Mouse (Mus musculus) embryonic facial prominence, embryonic 11.5 days (tissue): ENCODE measurements around the gene Alox5ap. TPM values are rescaled to one million over a fixed set of nuclear protein-coding genes. Genes with fewer than 3 reads are reported as not detected.

ENCODE experiments used
- ATAC-seq: fragments of 200-750 bp; cut with Nextera tagmentation; replicated peaks from 2 replicates; pipeline ENCODE4 v1.8.0; 2017; ENCODE audit warnings: low read depth; ENCODE audit not compliant: insufficient number of reproducible peaks, low FRiP score, low TSS enrichment
- DNase-seq: peaks from one replicate; pipeline ENCODE4 v3.0.0-alpha.2; 2015; ENCODE audit warnings: low spot score
- H3K27ac ChIP-seq: fragments of 300-500 bp; sonication (generic); replicated peaks from 2 replicates; pipeline ENCODE4 v1.5.1; 2014; ENCODE audit warnings: mild to moderate bottlenecking, low read depth, low read length, control low read depth
- H3K27me3 ChIP-seq: fragments of 300-500 bp; sonication (generic); 2 replicates; pipeline ENCODE4 v1.6.1; 2014; ENCODE audit warnings: mild to moderate bottlenecking, low read length, moderate library complexity, mixed read lengths; ENCODE audit not compliant: control insufficient read depth, insufficient read depth
- H3K36me3 ChIP-seq: fragments of 300-500 bp; sonication (generic); replicated peaks from 2 replicates; pipeline ENCODE4 v1.6.1; 2014; ENCODE audit warnings: low read depth, mild to moderate bottlenecking, low read length, moderate library complexity, mixed read lengths; ENCODE audit not compliant: control insufficient read depth, insufficient read depth
- H3K4me1 ChIP-seq: fragments of 300-500 bp; sonication (generic); 2 replicates; pipeline ENCODE4 v1.6.1; 2014; ENCODE audit warnings: low read length, mixed read lengths; ENCODE audit not compliant: control insufficient read depth, insufficient read depth
- H3K4me2 ChIP-seq: fragments of 300-500 bp; sonication (generic); 2 replicates; pipeline ENCODE4 v1.6.1; 2014; ENCODE audit warnings: low read depth, mild to moderate bottlenecking, control low read depth, low read length, moderate library complexity
- H3K4me3 ChIP-seq: fragments of 300-500 bp; sonication (generic); 2 replicates; pipeline ENCODE4 v1.5.1; 2014; ENCODE audit warnings: low read depth, low read length, control low read depth
- H3K9ac ChIP-seq: fragments of 300-500 bp; sonication (generic); replicated peaks from 2 replicates; pipeline ENCODE4 v1.6.1; 2014; ENCODE audit warnings: mild to moderate bottlenecking, control low read depth, low read length
- H3K9me3 ChIP-seq: fragments of 300-500 bp; sonication (generic); replicated peaks from 2 replicates; pipeline ENCODE4 v1.6.1; 2016; ENCODE audit warnings: mild to moderate bottlenecking, low read length, inconsistent platforms, mixed read lengths; ENCODE audit not compliant: control insufficient read depth
- WGBS: fragments of 180-500 bp; shearing (Covaris S2); extraction: QIAGEN DNeasy Blood & Tissue Kit; methylation state at CpG from one replicate; pipeline ENCODE4 v1.1.7; 2014; 5-methylcytosine and 5-hydroxymethylcytosine counted together
- polyA plus RNA-seq: library from polyadenylated mRNA; unstranded; fragments of >200 nt; fragmentation: Nextera tagmentation; extraction: Ambion mirVana; gene quantifications from 2 replicates; pipeline ENCODE4 v1.2.1, GENCODE M21; 2014

The Alox5ap gene
- polyA plus RNA-seq, result 8.5 and 8.7 TPM in 2 replicates

DNA sequence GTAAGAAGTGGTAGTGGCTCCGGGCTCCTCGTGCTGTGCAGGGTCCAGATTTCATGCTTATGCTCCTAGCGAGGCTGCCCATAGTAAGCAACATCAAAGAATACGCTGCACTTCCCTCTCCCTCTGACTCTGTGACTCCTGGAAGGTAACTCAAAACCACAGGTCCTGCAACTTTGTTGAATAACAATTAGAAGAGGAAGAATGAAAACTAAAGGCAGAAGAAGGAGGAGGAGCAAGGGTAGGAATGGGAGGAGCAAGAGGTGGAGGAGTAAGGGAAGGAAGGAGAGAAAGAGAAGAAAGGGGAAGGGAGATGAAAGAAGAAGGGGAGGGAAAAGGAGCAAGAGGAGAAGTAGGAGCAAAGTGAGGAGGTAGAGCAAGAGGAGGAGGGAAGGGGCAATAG, at the start of gene Alox5ap:
TSS of gene Alox5ap (plus strand) at position 363 of the 400 bp plus-strand sequence.
- Histone ChIP-seq H3K9ac (no peak within 1 kb of the TSS), H3K4me3 (no peak within 1 kb of the TSS), H3K9me3 (no peaks in the 10 kb centered on the region), H3K27me3 (no peaks in the 10 kb centered on the region), H3K4me2 (no peak within 1 kb of the TSS), H3K36me3 (no peaks in the 10 kb centered on the region), H3K4me1 (no peaks in the 10 kb centered on the region; the same call in 1 of the 2 replicates), H3K27ac (no peak within 1 kb of the TSS)
- WGBS, result 45% methylated on average over 4 of the region's 4 CpGs
- DNase-seq, result no peak
- ATAC-seq, result no peak

DNA sequence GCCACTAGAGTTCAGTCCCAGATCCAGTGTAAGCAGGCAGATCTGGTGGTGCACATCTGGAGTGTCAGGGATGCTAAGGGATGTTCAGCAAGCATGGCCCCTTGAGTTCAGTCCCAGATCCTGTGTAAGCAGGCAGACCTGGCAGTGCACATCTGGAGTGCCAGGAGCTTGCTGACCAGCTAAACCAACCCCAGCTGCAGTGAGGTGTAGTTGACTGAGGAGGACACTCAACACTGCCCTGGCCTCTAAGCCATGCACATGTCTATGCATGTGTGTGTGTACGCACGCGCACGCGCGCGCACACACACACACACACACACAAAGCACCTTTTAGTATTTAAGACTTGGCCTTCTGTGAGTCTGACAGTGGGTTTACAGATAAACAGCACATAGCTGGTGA, 49.0 kb upstream of the Alox5ap start:
- Histone ChIP-seq H3K27ac (no peak overlapping the region), H3K27me3 (no peaks in the 10 kb centered on the region), H3K9ac (no peak overlapping the region), H3K4me2 (no peak overlapping the region), H3K4me1 (no peaks in the 10 kb centered on the region), H3K9me3 (no peaks in the 10 kb centered on the region), H3K4me3 (no peak overlapping the region), H3K36me3 (peaks cover 6% of the 10 kb centered on the region)
- 97% methylated on average over 7 of the region's 7 CpGs for WGBS
- DNase-seq (no peak), ATAC-seq (no peak)

DNA sequence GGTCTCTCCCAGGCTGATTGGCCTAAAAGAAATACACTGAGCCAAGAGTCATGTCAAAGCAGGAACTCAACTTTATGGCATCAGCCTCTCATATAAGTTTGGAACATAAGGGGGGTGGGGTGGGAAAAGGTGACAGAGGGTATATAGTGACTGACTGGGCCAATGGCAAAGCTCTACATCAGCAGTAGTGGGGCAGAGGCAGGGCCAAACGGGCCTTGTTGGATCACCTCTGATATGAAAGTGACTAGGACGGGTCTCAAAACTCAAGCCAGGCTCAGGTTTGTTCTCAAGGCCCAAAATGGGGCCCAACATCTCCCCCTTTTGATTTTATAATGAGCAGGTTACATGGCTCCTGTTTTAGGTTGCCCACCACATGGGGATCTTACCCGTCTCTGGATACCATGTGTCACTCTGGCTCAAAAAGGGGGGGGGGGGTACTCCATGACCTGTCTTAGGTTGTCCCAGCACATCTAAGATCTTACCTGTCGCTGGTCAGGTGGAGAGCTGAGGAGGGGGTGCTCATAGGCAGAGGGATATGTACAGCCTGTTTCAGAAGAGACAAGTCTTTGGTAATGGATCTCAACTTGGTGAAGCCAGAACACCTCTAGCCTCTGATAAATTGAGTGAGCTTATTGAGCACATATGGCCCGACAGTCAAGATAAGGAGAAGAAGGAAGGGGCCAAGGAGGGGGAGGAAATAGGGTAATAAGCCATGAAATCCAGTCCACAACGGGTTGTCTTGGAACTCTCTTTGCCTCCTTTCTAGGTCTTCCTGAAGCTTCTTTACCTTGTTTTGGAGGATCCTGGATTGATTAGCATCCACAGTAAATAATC, 46.8 kb upstream of the Alox5ap start:
- Histone ChIP-seq H3K9ac (no peak overlapping the region), H3K4me1 (no peaks in the 10 kb centered on the region), H3K36me3 (peaks cover 6% of the 10 kb centered on the region), H3K27ac (no peak overlapping the region), H3K9me3 (no peaks in the 10 kb centered on the region), H3K4me2 (no peak overlapping the region), H3K27me3 (no peaks in the 10 kb centered on the region), H3K4me3 (no peak overlapping the region)
- no peak for DNase-seq
- WGBS, result 78% methylated on average over 6 of the region's 6 CpGs
- no peak for ATAC-seq

DNA sequence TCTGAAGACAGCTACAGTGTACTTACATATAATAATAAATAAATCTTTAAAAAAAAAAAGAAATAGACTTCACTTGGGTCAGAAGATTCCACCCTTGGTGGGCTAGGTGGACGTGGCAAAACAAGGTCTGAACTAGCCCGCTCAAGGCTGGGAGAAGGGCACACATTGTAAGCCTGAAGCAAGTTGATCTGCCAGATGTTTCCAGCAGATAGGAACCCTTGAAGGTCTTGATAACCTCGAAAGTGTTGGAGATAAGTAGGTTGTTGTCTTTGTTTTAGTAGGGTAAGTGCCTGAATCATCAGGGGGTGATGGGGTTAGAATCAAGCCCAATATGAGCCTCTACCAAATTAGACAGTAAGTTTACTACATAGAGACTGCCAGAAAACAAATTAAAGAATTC, 45.1 kb upstream of the Alox5ap start:
- ATAC-seq (no peak), DNase-seq (no peak)
- Histone ChIP-seq H3K4me3 (no peak overlapping the region), H3K27me3 (no peaks in the 10 kb centered on the region), H3K36me3 (peaks cover under 1% of the 10 kb centered on the region; the same call in 1 of the 2 replicates), H3K9me3 (no peaks in the 10 kb centered on the region), H3K27ac (no peak overlapping the region), H3K4me2 (no peak overlapping the region), H3K4me1 (no peaks in the 10 kb centered on the region), H3K9ac (no peak overlapping the region)
- 82% methylated on average over 3 of the region's 3 CpGs for WGBS

DNA sequence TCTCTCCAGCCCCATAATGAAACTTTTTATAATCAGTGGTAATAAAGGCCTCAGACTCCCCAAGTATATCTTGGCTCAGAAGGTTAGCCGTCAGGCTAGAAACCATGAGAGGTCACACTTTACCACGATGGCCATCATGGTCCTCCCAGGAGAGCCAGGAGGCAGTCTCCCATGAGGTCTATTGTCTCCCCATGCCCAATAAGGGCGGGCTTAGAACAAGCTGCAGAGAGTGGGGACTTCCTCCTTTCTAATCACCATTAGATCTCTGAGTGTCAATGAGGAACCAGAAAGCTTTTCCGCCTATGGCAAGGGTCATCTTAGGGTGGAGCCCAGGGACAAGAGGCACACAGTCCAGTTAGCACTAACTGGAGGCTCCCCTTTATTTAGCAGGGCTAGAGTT, 43.2 kb upstream of the Alox5ap start:
- DNase-seq (no peak), ATAC-seq (no peak)
- Histone ChIP-seq H3K36me3 (no peaks in the 10 kb centered on the region; the same call in 1 of the 2 replicates), H3K9ac (no peak overlapping the region), H3K27ac (no peak overlapping the region), H3K4me2 (no peak overlapping the region), H3K4me1 (no peaks in the 10 kb centered on the region), H3K4me3 (no peak overlapping the region), H3K9me3 (no peaks in the 10 kb centered on the region), H3K27me3 (no peaks in the 10 kb centered on the region)
- 93% methylated on average over 4 of the region's 4 CpGs for WGBS

DNA sequence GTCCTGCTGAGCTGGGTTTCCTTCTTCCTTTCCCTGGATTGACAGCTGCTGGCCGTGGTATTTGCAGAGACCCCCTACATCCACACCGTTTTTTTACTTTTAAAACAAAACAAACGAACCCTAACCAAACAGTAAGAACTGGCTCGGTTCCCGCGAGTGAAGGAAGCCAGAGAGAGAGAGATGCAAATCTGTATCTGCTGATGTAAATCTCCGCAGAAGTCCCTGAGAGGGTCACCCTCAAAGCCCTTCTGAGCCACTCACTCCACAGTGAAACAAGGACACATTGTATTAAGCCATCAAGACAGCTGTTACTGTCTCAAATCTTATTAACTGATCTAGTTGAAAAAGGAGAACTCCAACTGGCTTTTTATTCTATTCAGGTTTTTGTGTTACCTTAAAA, 39.9 kb upstream of the Alox5ap start:
- Histone ChIP-seq H3K9me3 (no peaks in the 10 kb centered on the region), H3K4me2 (no peak overlapping the region; the same call in 1 of the 2 replicates), H3K36me3 (no peaks in the 10 kb centered on the region), H3K9ac (no peak overlapping the region; the same call in 1 of the 2 replicates), H3K4me3 (no peak overlapping the region), H3K4me1 (no peaks in the 10 kb centered on the region), H3K27me3 (no peaks in the 10 kb centered on the region), H3K27ac (0 out of 2 replicates have a peak overlapping the region, but pooled peaks have one; percentile 47)
- DNase-seq, result peak; percentile 35
- 13% methylated on average over 7 of the region's 7 CpGs for WGBS
- no peak for ATAC-seq

DNA sequence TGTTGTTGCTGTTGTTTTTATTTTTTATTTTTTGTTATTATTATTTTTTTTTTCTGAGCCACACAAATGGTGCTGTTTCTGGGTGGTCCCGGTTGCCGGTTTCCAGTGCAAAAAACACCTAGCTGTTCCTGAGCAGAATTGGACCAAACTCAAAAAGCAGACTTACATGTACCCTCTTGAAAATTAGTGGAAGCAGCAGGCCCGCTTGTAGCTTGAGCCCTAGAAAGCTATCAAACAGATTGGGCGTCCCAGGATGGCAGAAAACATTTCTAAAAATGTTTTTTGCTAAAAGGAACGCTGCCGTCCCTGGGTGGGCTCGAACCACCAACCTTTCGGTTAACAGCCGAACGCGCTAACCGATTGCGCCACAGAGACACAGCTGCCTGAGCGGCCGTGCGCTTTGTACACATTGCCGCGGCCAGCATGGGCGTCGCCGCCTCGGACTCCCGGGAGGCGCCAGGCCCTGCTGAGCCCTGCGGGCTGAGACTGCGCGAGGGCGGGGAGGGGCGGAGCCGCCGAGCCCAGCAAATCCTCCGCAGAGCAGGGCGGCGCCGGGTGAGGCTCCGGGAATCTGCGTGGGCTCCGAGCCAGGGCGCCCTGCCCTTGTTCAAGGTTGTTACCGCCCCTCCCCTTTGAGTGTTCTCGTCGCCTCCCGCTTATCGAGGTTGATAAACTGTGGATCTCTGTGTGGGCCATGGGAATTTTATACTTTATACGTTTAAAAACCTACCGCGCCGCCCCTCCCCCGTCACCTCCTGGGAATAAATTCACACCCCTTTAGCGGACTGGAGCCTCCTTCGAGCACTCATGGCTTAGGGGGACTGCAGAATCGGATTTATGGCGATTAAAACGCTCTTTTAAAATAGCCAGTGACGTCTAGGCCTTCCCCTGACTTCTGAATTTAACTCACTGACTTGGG, 35.6 kb upstream of the Alox5ap start:
- DNase-seq (peak; percentile 97), ATAC-seq (peak; percentile 99)
- Histone ChIP-seq H3K27ac (peak overlapping the region; percentile 80), H3K4me2 (peak overlapping the region; percentile 39), H3K4me3 (peak overlapping the region; percentile 50), H3K4me1 (no peaks in the 10 kb centered on the region), H3K27me3 (no peaks in the 10 kb centered on the region), H3K9me3 (no peaks in the 10 kb centered on the region), H3K9ac (peak overlapping the region; percentile 64), H3K36me3 (no peaks in the 10 kb centered on the region)
- WGBS, result 3% methylated on average over 54 of the region's 55 CpGs
